Mouse (Mus musculus) central nervous system, embryonic 11.5 days (tissue): Measurements from ENCODE around the gene Scp2. TPM values are rescaled to one million over a fixed set of nuclear protein-coding genes. Genes with fewer than 3 reads are reported as not detected.

Experiments used
- polyA plus RNA-seq: library from polyadenylated mRNA; depleted of rRNA; stranded (reverse); fragments of >200 nt; gene quantifications from 2 replicates; pipeline ENCODE4 v1.2.3, GENCODE M21; 2012; rRNA removed

Gene Scp2
- polyA plus RNA-seq = 157 and 327 TPM in 2 replicates

DNA sequence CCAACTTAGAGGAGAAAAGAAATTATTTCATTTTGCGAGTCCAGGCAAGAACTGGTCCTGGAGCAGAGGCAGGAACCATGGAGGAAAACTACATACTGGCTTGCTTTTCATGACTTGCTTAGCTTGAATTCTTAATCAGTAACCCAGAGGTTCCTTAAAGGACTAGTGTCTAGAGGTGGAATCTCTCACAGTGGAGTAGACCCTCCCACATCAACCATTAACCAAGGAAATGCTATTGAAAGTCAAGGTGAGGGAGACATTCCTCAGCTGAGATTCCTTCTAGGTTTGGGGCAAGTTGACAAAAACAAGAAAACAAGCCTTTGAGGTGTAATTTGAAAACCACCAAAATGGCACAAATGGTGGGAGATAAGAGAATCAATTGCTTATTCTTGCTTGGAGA, at the start of gene Scp2:
Gene Scp2, minus strand, starts transcription at position 119 of the 400 bp plus-strand sequence.

DNA sequence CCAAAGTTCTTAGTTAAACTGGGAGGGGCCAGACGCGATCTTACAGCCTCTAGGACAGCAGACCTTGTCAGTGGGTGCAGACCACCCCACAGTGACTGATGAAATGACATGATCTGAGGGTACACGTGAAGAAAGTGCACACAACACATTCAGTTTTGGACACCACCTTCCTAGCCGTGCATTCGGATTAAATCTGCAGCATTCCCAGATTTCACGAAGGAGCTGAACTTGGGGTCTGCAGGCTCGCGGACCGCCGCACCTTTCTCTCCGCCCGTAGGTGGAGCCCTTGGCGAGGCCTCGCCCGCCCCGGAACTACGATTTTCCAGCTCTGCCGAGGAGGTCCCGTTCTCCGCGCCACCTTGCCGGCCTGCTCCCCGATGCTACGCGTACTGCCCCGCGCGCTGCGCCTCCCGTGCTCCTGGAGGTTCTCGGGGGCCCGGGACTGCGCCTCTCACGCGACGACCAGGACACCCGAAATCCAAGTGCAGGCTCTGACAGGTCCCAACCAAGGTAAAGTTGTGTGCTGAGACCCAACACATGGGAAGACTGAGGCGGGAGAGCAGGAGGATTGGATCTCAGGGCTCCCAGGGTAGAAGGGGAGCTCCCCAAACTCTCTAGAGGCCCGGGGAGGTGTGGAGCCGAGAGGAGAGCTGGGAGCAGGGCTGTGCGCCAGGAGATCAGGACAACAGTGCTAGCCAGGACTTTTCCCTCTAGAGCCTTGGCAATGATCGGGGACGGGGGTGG, 20.5 kb upstream of the Scp2 start, which contains the start of gene Echdc2:
Gene Echdc2, plus strand, starts transcription at position 286 of the 744 bp plus-strand sequence.

DNA sequence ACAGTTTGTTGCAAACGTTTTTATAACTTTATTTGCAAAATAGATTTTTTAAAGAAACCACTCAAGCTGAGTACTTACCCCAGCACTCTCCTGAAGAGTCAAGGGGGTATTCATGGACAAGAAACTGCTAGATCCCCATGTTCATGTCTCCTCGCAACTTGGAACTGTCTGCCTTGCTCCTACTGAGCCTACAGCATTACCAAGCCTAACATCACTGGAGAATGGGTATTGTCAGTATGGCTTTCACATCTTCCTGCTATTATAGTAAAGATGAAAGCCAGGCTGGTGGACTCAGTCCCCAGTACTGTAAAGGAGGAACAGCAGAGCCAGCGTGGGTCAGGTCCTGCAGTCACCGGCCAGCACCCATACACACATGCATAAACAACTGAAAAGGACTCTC, 48.5 kb downstream of the Scp2 start, which contains the start of gene Podn:
Gene Podn, minus strand, starts transcription at position 101 of the 400 bp plus-strand sequence.

Other genes with a start within 250 kb of the Scp2 start
- 21.6 and 24.9 TPM in 2 replicates for gene Cpt2, start 221.4 kb downstream of the Scp2 start, polyA plus RNA-seq
- gene Slc1a7, start 176.7 kb downstream of the Scp2 start, polyA plus RNA-seq = 0.05 TPM in 1 of 2 replicates, not detected in the other
- 2.1 and 3.1 TPM in 2 replicates for gene Podn, start 48.6 kb downstream of the Scp2 start, polyA plus RNA-seq
- 23.3 and 29.7 TPM in 2 replicates for gene Echdc2, start 20.4 kb upstream of the Scp2 start, polyA plus RNA-seq
- gene Zyg11a, start 73.0 kb upstream of the Scp2 start, polyA plus RNA-seq = 0.02 and 0.15 TPM in 2 replicates
- 20.2 and 26.9 TPM in 2 replicates for gene Zyg11b, start 156.1 kb upstream of the Scp2 start, polyA plus RNA-seq
- 27.0 and 62.0 TPM in 2 replicates for gene Coa7, start 183.1 kb upstream of the Scp2 start, polyA plus RNA-seq
- 2.7 and 6.2 TPM in 2 replicates for gene Shisal2a, start 238.4 kb upstream of the Scp2 start, polyA plus RNA-seq